ENCODE assay signal across 14 mouse cellular contexts in the genomic region with DNA sequence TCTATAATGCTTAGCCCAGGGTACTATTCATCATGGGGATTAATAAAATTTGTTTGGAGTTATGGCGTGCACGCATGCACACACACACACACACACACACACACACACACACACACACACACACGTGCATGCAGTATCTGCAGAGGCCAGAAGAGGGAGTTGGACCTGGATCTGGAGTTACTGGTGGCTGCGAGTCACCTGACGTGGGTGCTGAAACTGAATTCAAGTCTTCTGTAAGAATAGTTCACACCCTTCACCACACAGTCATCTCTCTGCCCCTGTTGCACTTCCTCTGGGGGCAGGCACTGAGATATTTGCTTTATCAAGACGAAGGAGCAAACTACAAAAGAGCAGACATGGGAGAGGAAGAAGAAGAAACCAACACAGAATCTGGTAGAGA. TPM values are rescaled to one million over a fixed set of nuclear protein-coding genes. Genes with fewer than 3 reads are reported as not detected.
DNase-seq lines count a peak whose midpoint lies in the region; ATAC-seq and TF ChIP-seq lines count a peak whose summit lies in the region.
"Had no signal": no experiment of that assay in that cellular context is flagged by ENCODE, and none has a peak within 500 bp of the region (broad histone marks: within the 10 kb centered on the region; RNA-seq: fewer than 3 reads in every experiment).

No protein-coding gene starts in this region.

- H3K4me2 ChIP-seq in kidney, postnatal 0 days (ENCODE audit: low read length) = no peak overlapping the region
- H3K4me2 ChIP-seq: heart, embryonic 15.5 days; midbrain, embryonic 12.5 days had no signal

- H3K27me3 ChIP-seq in kidney, postnatal 0 days (ENCODE audit: insufficient read depth, low read length) = no peaks in the 10 kb centered on the region
- H3K27me3 ChIP-seq in MEL (ENCODE audit: control insufficient read depth in 1 of 2, insufficient read depth in 2 of 2, low read length in 2 of 2) = no peaks in the 10 kb centered on the region

- TF ChIP-seq RAD21 in MEL (IDR thresholded peaks at IDR 0.05; ENCODE audit: low read depth, low read length) = peak; percentile 37

- no peaks in the 10 kb centered on the region for H3K4me1 ChIP-seq in kidney, postnatal 0 days (replicated peaks; ENCODE audit: insufficient read depth, low read length)
- H3K4me1 ChIP-seq in MEL (ENCODE audit: control insufficient read depth in 1 of 2, insufficient read depth in 2 of 2, low read length in 2 of 2) = peaks cover 12 to 24% of the 10 kb centered on the region in 2 experiments
- H3K4me1 ChIP-seq: heart, embryonic 15.5 days; midbrain, embryonic 12.5 days had no signal

- TF ChIP-seq EP300 in MEL (IDR thresholded peaks at IDR 0.05; ENCODE audit: low read depth in 1 of 2, low read length in 2 of 2) = peak in 1 of 2 experiments; percentile 50; a peak in 1 of 4 replicates

- no peak for DNase-seq in kidney, postnatal 0 days (ENCODE audit: low spot score)
- DNase-seq in kidney, adult 9 months = no peak
- DNase-seq in 416B (ENCODE audit: low read depth) (peak; percentile 61), MEL (ENCODE audit: low read depth, low spot score) (peak; percentile 94)
- DNase-seq in embryo, embryonic 10 days (ENCODE audit: low spot score) = no peak
- DNase-seq in kidney, postnatal 36 days = no peak
- no peak for DNase-seq in layer of hippocampus, postnatal 36 days
- DNase-seq: adrenal gland, postnatal 36 days; cerebellum, postnatal 25 days had no signal

- no peaks in the 10 kb centered on the region for H3K79me2 ChIP-seq in MEL (ENCODE audit: control insufficient read depth, insufficient read depth, low read length, poor library complexity)

- TF ChIP-seq POLR2A in MEL (IDR thresholded peaks at IDR 0.05; ENCODE audit: control insufficient read depth in 1 of 2, insufficient read depth in 1 of 2, low read depth in 1 of 2, low read length in 2 of 2, poor library complexity in 1 of 2) = peak in 1 of 2 experiments; percentile 47; a peak in 2 of 4 replicates

- no peak overlapping the region for H3K27ac ChIP-seq in kidney, postnatal 0 days
- peak overlapping the region; percentile 92 for H3K27ac ChIP-seq in MEL (ENCODE audit: control insufficient read depth, low read depth, low read length)
- H3K27ac ChIP-seq: heart, embryonic 15.5 days; midbrain, embryonic 12.5 days had no signal

- no peaks in the 10 kb centered on the region for H3K36me3 ChIP-seq in kidney, postnatal 0 days (ENCODE audit: insufficient read depth, low read length)
- H3K36me3 ChIP-seq in MEL (ENCODE audit: control insufficient read depth in 1 of 2, insufficient read depth in 2 of 2, low read length in 2 of 2) = peaks cover 0 to 24% of the 10 kb centered on the region in 2 experiments; a peak in 2 of 4 replicates
- H3K36me3 ChIP-seq: G1E; heart, embryonic 15.5 days; midbrain, embryonic 12.5 days had no signal

- H3K9ac ChIP-seq in kidney, postnatal 0 days (ENCODE audit: low read depth, low read length) = no peak overlapping the region
- peak overlapping the region; percentile 55 for H3K9ac ChIP-seq in MEL (ENCODE audit: control insufficient read depth, low read depth, low read length, poor library complexity, severe bottlenecking)
- H3K9ac ChIP-seq: heart, embryonic 15.5 days; midbrain, embryonic 12.5 days had no signal

- ATAC-seq in kidney, postnatal 0 days (replicated peaks; ENCODE audit: low FRiP score, low read depth) = no peak
- ATAC-seq in granulocyte monocyte progenitor cell, adult 5-6 weeks (replicated peaks; ENCODE audit: poor library complexity, severe bottlenecking) = peak; percentile 73

- no peak overlapping the region for H3K4me3 ChIP-seq in kidney, postnatal 0 days (replicated peaks; ENCODE audit: low read depth, low read length)
- peak overlapping the region; percentile 14 to 31; a peak in 3 of 4 replicates for H3K4me3 ChIP-seq in MEL (ENCODE audit: control insufficient read depth in 1 of 2, insufficient read depth in 1 of 2, low read depth in 2 of 2, low read length in 2 of 2)
- H3K4me3 ChIP-seq: heart, embryonic 15.5 days; midbrain, embryonic 12.5 days had no signal

- 75% methylated on average over 6 of the region's 6 CpGs for WGBS in kidney, postnatal 0 days

- peak; percentile 34; the same call in 1 of the 2 replicates for TF ChIP-seq CTCF in kidney, postnatal 0 days (IDR thresholded peaks at IDR 0.05; ENCODE audit: low read depth)
- TF ChIP-seq CTCF in MEL (IDR thresholded peaks at IDR 0.05 in 2 of 3, conservative IDR thresholded peaks at IDR 0.05 in 1 of 3; ENCODE audit: control insufficient read depth in 1 of 3, insufficient read depth in 1 of 3, low read depth in 2 of 3, low read length in 3 of 3, poor library complexity in 1 of 3, severe bottlenecking in 1 of 3) = peak; percentile 49 to 72 (median 60)

- H3K9me3 ChIP-seq in kidney, postnatal 0 days (replicated peaks; ENCODE audit: low read length) = no peaks in the 10 kb centered on the region
- no peaks in the 10 kb centered on the region for H3K9me3 ChIP-seq in MEL (replicated peaks; ENCODE audit: insufficient read depth, low read length)
- H3K9me3 ChIP-seq: G1E; heart, embryonic 15.5 days; midbrain, embryonic 12.5 days had no signal

TF ChIP-seq in MEL, 35 proteins besides CTCF, POLR2A, EP300 and RAD21:
- TF ChIP-seq NRF1 (IDR thresholded peaks at IDR 0.05; ENCODE audit: insufficient read depth, low read depth, low read length, poor library complexity, severe bottlenecking) (0 out of 2 replicates have a peak, but pooled peaks have one; percentile 9), TCF12 (IDR thresholded peaks at IDR 0.05; ENCODE audit: low read depth, low read length) (peak; percentile 47), SMC3 (IDR thresholded peaks at IDR 0.05; ENCODE audit: low read depth, low read length) (peak; percentile 75), GATA1 (IDR thresholded peaks at IDR 0.05; ENCODE audit: low read depth, low read length) (peak; percentile 49; the same call in 1 of the 2 replicates), BHLHE40 (IDR thresholded peaks at IDR 0.05; ENCODE audit: borderline replicate concordance, low read depth, low read length) (peak; percentile 86), USF2 (IDR thresholded peaks at IDR 0.05; ENCODE audit: borderline replicate concordance in 1 of 2, insufficient read depth in 1 of 2, low read depth in 1 of 2, low read length in 2 of 2) (no peak), NELFE (IDR thresholded peaks at IDR 0.05; ENCODE audit: low read depth, low read length) (peak; percentile 35; the same call in 1 of the 2 replicates), MEF2A (IDR thresholded peaks at IDR 0.05; ENCODE audit: extremely low read depth, insufficient replicate concordance, low read depth, low read length, poor library complexity, severe bottlenecking) (no peak), CHD1 (IDR thresholded peaks at IDR 0.05; ENCODE audit: low read depth, low read length) (no peak), MAX (IDR thresholded peaks at IDR 0.05; ENCODE audit: low read length) (peak; percentile 84), MYC (IDR thresholded peaks at IDR 0.05; ENCODE audit: low read depth, low read length) (peak; percentile 88; the same call in 1 of the 2 replicates), JUND (IDR thresholded peaks at IDR 0.05; ENCODE audit: low read depth, low read length) (no peak), ZC3H11A (IDR thresholded peaks at IDR 0.05; ENCODE audit: low read depth, low read length) (peak; percentile 32), RCOR1 (IDR thresholded peaks at IDR 0.05; ENCODE audit: low read depth, low read length) (no peak; the same call in 1 of the 2 replicates), TBP (IDR thresholded peaks at IDR 0.05; ENCODE audit: low read depth, low read length) (peak; percentile 57; the same call in 1 of the 2 replicates), ETS1 (IDR thresholded peaks at IDR 0.05; ENCODE audit: low read depth, low read length) (peak; percentile 65), SIN3A (IDR thresholded peaks at IDR 0.05; ENCODE audit: low read length) (peak; percentile 30; the same call in 1 of the 2 replicates), CHD2 (IDR thresholded peaks at IDR 0.05; ENCODE audit: low read length) (no peak), MXI1 (IDR thresholded peaks at IDR 0.05; ENCODE audit: low read depth, low read length) (peak; percentile 64; the same call in 1 of the 2 replicates), POLR2AphosphoS2 (IDR thresholded peaks at IDR 0.05; ENCODE audit: low read length) (no peak), UBTF (IDR thresholded peaks at IDR 0.05; ENCODE audit: borderline replicate concordance, insufficient read depth, low read depth, low read length) (no peak), USF1 (IDR thresholded peaks at IDR 0.05; ENCODE audit: low read depth, low read length) (peak; percentile 91), MAFK (IDR thresholded peaks at IDR 0.05; ENCODE audit: borderline replicate concordance, low read depth, low read length) (no peak), MAZ (IDR thresholded peaks at IDR 0.05; ENCODE audit: low read depth, low read length) (no peak)

RNA-seq across cellular contexts. Expression of gene Clec2l, which starts 6.7 kb away (rescaled TPM):
- 0.68 and 1.6 TPM in 2 replicates for polyA plus RNA-seq in kidney, postnatal 0 days (2015; fragmentation: Nextera tagmentation; extraction: Ambion mirVana)
- 5.3 and 6.0 TPM in 2 replicates for total RNA-seq in MEL (2012; rRNA removed)
- polyA plus RNA-seq in MEL (2012; ENCODE audit: insufficient read depth in 1 of 2, insufficient read length in 2 of 2, low read depth in 1 of 2, low replicate concordance in 2 of 2, missing spikeins in 1 of 2) = 10 to 100 TPM in 1 of 2 experiments, not detected in 1; 10.4 TPM
- 0.45 TPM in 1 of 2 replicates, not detected in the other for total RNA-seq in granulocyte monocyte progenitor cell, adult 5-6 weeks (2014; fragmentation: Nextera tagmentation)
- total RNA-seq in granulocyte monocyte progenitor cell, adult 5-6 weeks (2017) = not detected in 2 replicates
- total RNA-seq in layer of hippocampus, postnatal 36 days (2021) = 10 to 100 TPM; 68.7 to 69.0 TPM
- total RNA-seq: G1E; gastrocnemius, adult 18-20 months had no signal
- polyA plus RNA-seq: G1E had no signal

RNA-seq across cellular contexts. Expression of gene Klrg2, which starts 32.5 kb away (rescaled TPM):
- 0.82 and 1.4 TPM in 2 replicates for polyA plus RNA-seq in kidney, postnatal 0 days (2015; fragmentation: Nextera tagmentation; extraction: Ambion mirVana)
- 1.0 and 1.2 TPM in 2 replicates for total RNA-seq in MEL (2012; rRNA removed)
- polyA plus RNA-seq in MEL (2012; ENCODE audit: insufficient read depth in 1 of 2, insufficient read length in 2 of 2, low read depth in 1 of 2, low replicate concordance in 2 of 2, missing spikeins in 1 of 2) = 1 to 10 TPM in 1 of 2 experiments, not detected in 1; 6.2 TPM
- 0.68 TPM in 1 of 2 replicates, not detected in the other for total RNA-seq in granulocyte monocyte progenitor cell, adult 5-6 weeks (2014; fragmentation: Nextera tagmentation)
- total RNA-seq in granulocyte monocyte progenitor cell, adult 5-6 weeks (2017) = 0.30 and 0.72 TPM in 2 replicates
- 1 to 10 TPM in 1 of 2 experiments, under 1 TPM in 1; 0.92 to 2.4 TPM for total RNA-seq in layer of hippocampus, postnatal 36 days (2021)

Comparison
In these comparisons a context has a peak if more than half of its experiments do, and no peak if none do; other contexts are left out.
1. DNase-seq: peak in 416B (single experiment) and MEL (single experiment); none in kidney, postnatal 0 days (single experiment), kidney, adult 9 months (single experiment), embryo, embryonic 10 days (single experiment), kidney, postnatal 36 days (0 of 2) and layer of hippocampus, postnatal 36 days (0 of 2).